Mouse (Mus musculus) G1E (cell line): ENCODE data around the gene Oas3. TPM values are rescaled to one million over a fixed set of nuclear protein-coding genes. Genes with fewer than 3 reads are reported as not detected.
A peak's percentile ranks its signal among the peaks of the same experiment; 100 is the strongest.

Experiments
- ATAC-seq: 2 replicates; pipeline ENCODE4 v1.8.0; 2016; ENCODE audit warnings: mild to moderate bottlenecking; ENCODE audit not compliant: insufficient number of reproducible peaks, poor library complexity, low FRiP score, severe bottlenecking; ENCODE audit errors: extremely low read depth
- DNase-seq: peaks from one replicate; pipeline ENCODE4 v3.0.0; 2012; ENCODE audit warnings: low spot score
- H3K27me3 ChIP-seq: 2 replicates; pipeline ENCODE4 v1.6.1; 2012; ENCODE audit warnings: mild to moderate bottlenecking, low read length, inconsistent platforms; ENCODE audit not compliant: insufficient read depth
- H3K36me3 ChIP-seq: replicated peaks from 2 replicates; pipeline ENCODE3; 2012; ENCODE audit warnings: mild to moderate bottlenecking, inconsistent platforms
- H3K4me1 ChIP-seq: 2 replicates; pipeline ENCODE4 v1.6.1; 2012; ENCODE audit warnings: low read depth, low read length, inconsistent platforms, mixed read lengths; ENCODE audit not compliant: insufficient read depth
- H3K4me3 ChIP-seq: 2 replicates; pipeline ENCODE4 v1.5.1; 2012; ENCODE audit warnings: low read depth, mild to moderate bottlenecking, inconsistent platforms, low read length, moderate library complexity, mixed read lengths
- H3K9me3 ChIP-seq: replicated peaks from 2 replicates; pipeline ENCODE4 v1.6.1; 2012; ENCODE audit warnings: inconsistent platforms
- CTCF ChIP-seq: IDR thresholded peaks from 2 replicates; pipeline ENCODE4 v1.5.1; 2012; ENCODE audit warnings: low read depth, low read length, inconsistent platforms, mixed read lengths
- GATA1 ChIP-seq: IDR thresholded peaks from 2 replicates; pipeline ENCODE4 v1.6.1; 2012; ENCODE audit warnings: borderline replicate concordance, low read length, inconsistent platforms, mixed read lengths
- GATA2 ChIP-seq: IDR thresholded peaks from 2 replicates; pipeline ENCODE4 v1.6.1; 2012; ENCODE audit warnings: low read depth, low read length, inconsistent platforms, borderline replicate concordance
- POLR2AphosphoS5 ChIP-seq: IDR thresholded peaks from 2 replicates; pipeline ENCODE4 v1.6.1; 2012; ENCODE audit warnings: low read depth, low read length, inconsistent platforms; ENCODE audit not compliant: insufficient replicate concordance
- TAL1 ChIP-seq: conservative IDR thresholded peaks from 2 replicates; pipeline ENCODE4 v1.6.1; 2012; ENCODE audit warnings: low read depth, low read length, inconsistent platforms, mixed read lengths
- polyA plus RNA-seq: library from polyadenylated mRNA; stranded (reverse); fragments of >175 nt; gene quantifications from 2 replicates; pipeline ENCODE4 v1.2.3, GENCODE M21; 2012
- total RNA-seq, 2 experiments: library from RNA; stranded (forward) in 1 of 2; stranded (reverse) in 1 of 2; fragments of 200-1000 nt in 1 of 2; fragments of >200 nt in 1 of 2; fragmentation: Nextera tagmentation in 1 of 2; gene quantifications; 2 replicates each; pipeline ENCODE4 v1.2.3; 2014 to 2017

Gene Oas3
- total and polyA plus RNA-seq, 3 experiments = 0.26 to 2.0 (median 0.60) TPM

GRCm38 (mm10) chr5:120782446-120782845, 5.0 kb upstream of the Oas3 start:
- ATAC-seq = no peak
- no peak overlapping the region for H3K4me3 ChIP-seq
- no peak for DNase-seq
- H3K36me3 ChIP-seq = no peaks in the 10 kb centered on the region
- H3K4me1 ChIP-seq = peaks cover 10% of the 10 kb centered on the region
- H3K9me3 ChIP-seq = no peaks in the 10 kb centered on the region
- TF ChIP-seq GATA2 (no peak), GATA1 (no peak), CTCF (no peak), POLR2AphosphoS5 (no peak), TAL1 (no peak)
- peaks cover 3% of the 10 kb centered on the region; the same call in 1 of the 2 replicates for H3K27me3 ChIP-seq

GRCm38 (mm10) chr5:120781646-120782045, 4.2 kb upstream of the Oas3 start:
- ATAC-seq (no peak), DNase-seq (no peak)
- H3K4me1 ChIP-seq = peaks cover 18% of the 10 kb centered on the region
- TF ChIP-seq TAL1 (no peak), CTCF (no peak), GATA1 (no peak), GATA2 (no peak), POLR2AphosphoS5 (no peak)
- H3K9me3 ChIP-seq = no peaks in the 10 kb centered on the region
- no peak overlapping the region for H3K4me3 ChIP-seq
- no peaks in the 10 kb centered on the region for H3K36me3 ChIP-seq
- H3K27me3 ChIP-seq = no peaks in the 10 kb centered on the region

GRCm38 (mm10) chr5:120779922-120780321, 2.5 kb upstream of the Oas3 start:
- DNase-seq = no peak
- no peak for ATAC-seq
- H3K36me3 ChIP-seq = no peaks in the 10 kb centered on the region
- no peaks in the 10 kb centered on the region for H3K27me3 ChIP-seq
- H3K9me3 ChIP-seq = no peaks in the 10 kb centered on the region
- peaks cover 28% of the 10 kb centered on the region for H3K4me1 ChIP-seq
- TF ChIP-seq GATA2 = no peak
- TF ChIP-seq TAL1 = no peak
- no peak for TF ChIP-seq GATA1
- H3K4me3 ChIP-seq = no peak overlapping the region

- Histone ChIP-seq H3K4me1 (peaks cover 32% of the 10 kb centered on the region), H3K4me3 (no peak overlapping the region)
These were observed 1.5 kb upstream of the Oas3 start for GRCm38 (mm10) chr5:120778941-120779340.

GRCm38 (mm10) chr5:120776801-120777200, 660 bp downstream of the Oas3 start:
- H3K4me1 ChIP-seq = peaks cover 32% of the 10 kb centered on the region
- no peaks in the 10 kb centered on the region for H3K9me3 ChIP-seq
- ATAC-seq (no peak), DNase-seq (no peak)
- no peaks in the 10 kb centered on the region for H3K36me3 ChIP-seq
- H3K4me3 ChIP-seq = no peak overlapping the region
- TF ChIP-seq GATA1 (no peak), CTCF (no peak), TAL1 (no peak), POLR2AphosphoS5 (no peak)
- H3K27me3 ChIP-seq = 0 out of 2 replicates have a peak, but pooled peaks cover 4% of the 10 kb centered on the region

More at GRCm38 (mm10) chr5:120778941-120779340, 1.5 kb upstream of the Oas3 start:
- ATAC-seq (no peak), DNase-seq (no peak)
- TF ChIP-seq GATA2 (no peak), GATA1 (no peak), CTCF (no peak), POLR2AphosphoS5 (no peak), TAL1 (no peak)
- H3K9me3 ChIP-seq = no peaks in the 10 kb centered on the region
- no peaks in the 10 kb centered on the region for H3K27me3 ChIP-seq
- H3K36me3 ChIP-seq = no peaks in the 10 kb centered on the region

GRCm38 (mm10) chr5:120775287-120775985, 2.0 kb downstream of the Oas3 start:
- ATAC-seq = peak; percentile 65
- no peak overlapping the region; the same call in 1 of the 2 replicates for H3K4me3 ChIP-seq
- H3K27me3 ChIP-seq = peaks cover 6% of the 10 kb centered on the region; the same call in 1 of the 2 replicates
- no peaks in the 10 kb centered on the region for H3K36me3 ChIP-seq
- DNase-seq = no peak
- peaks cover 32% of the 10 kb centered on the region for H3K4me1 ChIP-seq
- no peaks in the 10 kb centered on the region for H3K9me3 ChIP-seq
- TF ChIP-seq GATA2 (no peak), GATA1 (no peak), POLR2AphosphoS5 (no peak), TAL1 (no peak), CTCF (no peak)

GRCm38 (mm10) chr5:120769396-120769795, 8.1 kb downstream of the Oas3 start:
- no peaks in the 10 kb centered on the region for H3K9me3 ChIP-seq
- ATAC-seq (no peak), DNase-seq (no peak)
- peaks cover 9% of the 10 kb centered on the region; the same call in 1 of the 2 replicates for H3K27me3 ChIP-seq
- no peak overlapping the region for H3K4me3 ChIP-seq
- no peaks in the 10 kb centered on the region for H3K4me1 ChIP-seq
- no peak for TF ChIP-seq TAL1
- TF ChIP-seq GATA1 = no peak
- TF ChIP-seq GATA2 = no peak
- TF ChIP-seq CTCF = no peak
- TF ChIP-seq POLR2AphosphoS5 = no peak
- H3K36me3 ChIP-seq = no peaks in the 10 kb centered on the region
